Mouse (Mus musculus): Measurements from ENCODE around the gene Mical3. TPM values are rescaled to one million over a fixed set of nuclear protein-coding genes. Genes with fewer than 3 reads are reported as not detected.

Mical3 gene
- polyA plus RNA-seq, 1 experiment from 2014 or later, result 20.0 TPM

DNA sequence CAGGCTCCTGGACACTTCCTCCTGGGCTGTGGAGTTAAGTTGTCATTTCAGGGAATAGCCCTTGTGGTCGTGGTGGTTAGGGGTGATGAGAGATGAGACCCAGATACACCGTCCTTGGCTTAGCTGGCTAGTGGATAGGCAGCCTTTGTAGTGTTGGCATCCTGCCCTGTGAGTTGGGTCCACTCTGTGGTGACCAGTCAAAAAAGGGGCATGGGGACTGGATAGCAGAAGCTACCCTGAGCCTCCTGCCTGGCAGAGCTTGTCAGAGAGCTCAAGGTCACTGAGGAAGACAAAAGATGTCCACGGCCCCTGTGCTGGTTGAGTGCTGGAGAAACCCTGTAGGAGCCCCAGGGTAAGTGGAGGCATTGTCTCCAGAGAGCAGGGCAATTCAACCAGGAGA is 3.1 kb downstream of the Mical3 start:
- ATAC-seq (ENCODE audit: borderline replicate concordance, extremely low read depth, low FRiP score, low TSS enrichment), result no peak
- WGBS, result 58% methylated on average over 3 of the region's 3 CpGs
- peaks cover 14% of the 10 kb centered on the region for H3K4me1 ChIP-seq
- H3K4me3 ChIP-seq, result no peak overlapping the region
- H3K9ac ChIP-seq, result no peak overlapping the region
- H3K4me2 ChIP-seq, result no peak overlapping the region
- no peaks in the 10 kb centered on the region for H3K36me3 ChIP-seq
- H3K9me3 ChIP-seq, result no peaks in the 10 kb centered on the region
- peaks cover 27% of the 10 kb centered on the region for H3K27me3 ChIP-seq
- no peak overlapping the region for H3K27ac ChIP-seq

DNA sequence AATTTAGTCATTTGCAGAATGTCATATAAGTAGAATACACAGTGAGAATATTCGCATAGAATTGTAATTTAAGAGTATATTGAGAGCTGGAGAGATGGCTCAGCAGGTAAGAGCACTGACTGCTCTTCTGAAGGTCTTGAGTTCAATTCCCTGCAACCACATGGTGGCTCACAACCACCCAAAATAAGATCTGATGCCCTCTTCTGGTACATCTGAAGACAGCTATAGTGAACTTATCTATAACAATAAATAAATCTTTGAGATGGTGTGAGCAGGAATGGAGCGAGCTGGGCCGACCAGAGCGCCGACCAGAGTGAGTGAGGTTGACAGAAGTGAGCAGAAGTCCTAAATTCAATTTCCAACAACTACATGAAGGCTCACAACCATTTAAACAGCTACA is 4.6 kb downstream of the Mical3 start:
- 78% methylated on average over 5 of the region's 5 CpGs for WGBS
- H3K9ac ChIP-seq, result no peak overlapping the region
- no peaks in the 10 kb centered on the region for H3K36me3 ChIP-seq
- no peaks in the 10 kb centered on the region for H3K9me3 ChIP-seq
- peaks cover 14% of the 10 kb centered on the region for H3K27me3 ChIP-seq
- H3K4me1 ChIP-seq, result peaks cover 14% of the 10 kb centered on the region
- no peak overlapping the region for H3K4me2 ChIP-seq
- ATAC-seq (ENCODE audit: borderline replicate concordance, extremely low read depth, low FRiP score, low TSS enrichment), result no peak
- H3K4me3 ChIP-seq, result no peak overlapping the region
- H3K27ac ChIP-seq, result no peak overlapping the region

DNA sequence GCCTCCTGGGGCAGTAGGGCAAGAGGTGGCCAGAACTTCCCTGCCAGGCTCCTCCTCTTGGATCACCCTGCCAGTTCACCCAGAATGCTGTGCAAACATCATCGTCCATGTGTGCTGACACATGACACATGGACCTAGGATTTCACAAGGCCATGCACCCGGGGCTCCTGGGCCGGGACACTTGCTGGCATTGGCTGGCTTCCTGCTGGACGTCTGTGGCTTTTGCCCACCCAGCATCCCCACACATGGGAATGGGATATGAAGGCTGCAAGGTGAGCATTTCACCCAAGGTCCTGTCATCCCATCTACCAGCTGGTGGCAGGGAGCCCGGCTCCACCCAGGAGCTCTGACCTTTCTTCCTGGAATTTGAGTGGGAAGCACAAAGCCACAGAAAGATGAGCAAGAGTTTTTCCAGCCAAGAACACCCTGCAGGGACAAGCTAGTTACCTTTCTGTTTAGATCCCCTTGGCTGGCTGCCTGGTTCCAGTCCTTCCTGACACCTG is 8.0 kb downstream of the Mical3 start:
- H3K27ac ChIP-seq, result no peak overlapping the region
- 65% methylated on average over 5 of the region's 5 CpGs for WGBS
- no peak overlapping the region for H3K9ac ChIP-seq
- no peaks in the 10 kb centered on the region for H3K27me3 ChIP-seq
- H3K4me3 ChIP-seq, result no peak overlapping the region
- ATAC-seq (ENCODE audit: borderline replicate concordance, extremely low read depth, low FRiP score, low TSS enrichment), result 0 out of 2 replicates have a peak, but pooled peaks have one; percentile 27
- no peaks in the 10 kb centered on the region for H3K9me3 ChIP-seq
- H3K4me2 ChIP-seq, result no peak overlapping the region
- H3K36me3 ChIP-seq, result no peaks in the 10 kb centered on the region
- H3K4me1 ChIP-seq, result no peaks in the 10 kb centered on the region

DNA sequence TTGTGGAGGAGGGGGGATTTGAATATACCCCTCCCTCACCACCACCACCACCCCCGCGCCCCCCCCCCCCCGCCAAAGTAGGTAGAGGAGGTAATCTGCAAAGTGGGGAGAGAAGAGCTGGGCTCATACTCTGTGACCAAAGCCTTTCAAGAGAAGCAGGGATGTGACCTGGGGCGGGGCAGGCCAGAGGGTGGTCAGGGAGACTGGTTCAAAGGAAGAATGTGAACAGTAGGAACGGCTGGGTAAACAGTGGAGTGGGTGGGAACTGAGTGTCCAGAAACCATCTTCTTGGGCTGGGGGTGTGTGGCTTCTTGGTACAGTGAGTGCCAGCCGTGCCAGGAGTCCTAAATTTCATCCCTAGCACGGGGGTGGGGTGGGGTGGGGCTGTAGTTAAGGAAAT is 10.0 kb downstream of the Mical3 start:
- 17% methylated on average over 7 of the region's 7 CpGs for WGBS
- no peaks in the 10 kb centered on the region for H3K9me3 ChIP-seq
- no peak overlapping the region for H3K9ac ChIP-seq
- no peak for ATAC-seq (ENCODE audit: borderline replicate concordance, extremely low read depth, low FRiP score, low TSS enrichment)
- no peaks in the 10 kb centered on the region for H3K36me3 ChIP-seq
- H3K27me3 ChIP-seq, result no peaks in the 10 kb centered on the region
- no peaks in the 10 kb centered on the region for H3K4me1 ChIP-seq
- H3K4me2 ChIP-seq, result no peak overlapping the region
- no peak overlapping the region for H3K27ac ChIP-seq
- no peak overlapping the region for H3K4me3 ChIP-seq

DNA sequence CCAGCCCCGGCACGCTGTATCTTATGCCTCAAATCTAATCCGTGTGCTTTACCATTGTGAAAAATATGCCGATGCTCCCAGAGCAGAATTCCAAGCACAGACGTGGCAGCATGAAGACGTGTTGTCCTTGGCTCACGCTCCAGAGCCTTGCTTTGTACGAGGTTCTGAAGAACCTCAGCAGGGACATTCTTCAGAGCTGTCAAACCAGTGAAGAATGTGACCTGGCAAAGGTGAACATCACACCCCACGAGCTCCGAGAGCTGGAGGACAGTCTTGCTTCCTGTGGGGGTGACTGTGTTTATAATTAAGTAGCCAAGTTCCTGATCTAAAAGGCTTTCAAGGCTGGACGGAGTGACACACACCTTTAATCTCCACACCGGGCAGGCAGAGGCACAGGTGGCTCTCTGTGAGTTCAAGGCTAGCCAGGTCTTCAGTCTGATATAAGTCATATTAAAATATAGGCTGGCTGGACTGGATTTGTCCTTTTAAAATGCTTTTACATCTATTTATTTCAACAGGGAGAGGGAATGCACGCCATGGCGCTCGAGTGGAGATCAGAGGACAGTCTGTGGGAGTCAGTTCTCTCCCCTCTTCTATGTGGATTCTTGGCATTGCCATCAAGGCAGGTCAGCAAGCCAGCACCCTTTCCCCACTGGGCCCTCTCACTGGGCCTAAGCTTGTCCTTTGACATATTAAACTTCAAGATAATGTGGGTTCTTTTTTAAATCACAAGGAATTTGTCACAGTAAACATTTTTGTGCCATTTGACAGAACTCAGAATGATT is 12.6 kb downstream of the Mical3 start:
- H3K9ac ChIP-seq, result no peak overlapping the region
- H3K27ac ChIP-seq, result no peak overlapping the region
- H3K4me1 ChIP-seq, result no peaks in the 10 kb centered on the region
- no peak overlapping the region for H3K4me3 ChIP-seq
- H3K9me3 ChIP-seq, result no peaks in the 10 kb centered on the region
- H3K27me3 ChIP-seq, result no peaks in the 10 kb centered on the region
- ATAC-seq (ENCODE audit: borderline replicate concordance, extremely low read depth, low FRiP score, low TSS enrichment), result no peak
- H3K36me3 ChIP-seq, result no peaks in the 10 kb centered on the region
- WGBS, result 56% methylated on average over 15 of the region's 15 CpGs
- H3K4me2 ChIP-seq, result no peak overlapping the region

DNA sequence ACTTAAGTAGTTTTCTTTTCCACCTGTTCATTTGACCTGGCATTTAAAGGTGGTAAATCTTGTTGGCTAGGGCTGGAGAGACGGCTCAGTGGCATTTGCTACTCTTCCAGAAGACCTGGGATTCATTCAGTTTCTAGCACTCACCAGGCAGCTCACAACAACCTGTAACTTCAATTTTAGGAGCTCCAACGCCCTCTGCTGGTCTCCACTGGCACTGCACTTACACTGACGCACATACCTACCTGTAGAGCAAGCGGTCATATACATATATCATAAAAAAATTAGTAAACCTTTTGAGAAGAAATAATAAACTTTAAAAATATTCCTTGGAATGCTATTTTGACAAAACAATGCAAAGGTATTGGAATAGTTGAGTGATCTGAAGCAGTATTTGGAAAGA is 13.7 kb downstream of the Mical3 start:
- Histone ChIP-seq H3K4me2 (no peak overlapping the region), H3K4me1 (peaks cover 5% of the 10 kb centered on the region; the same call in 1 of the 2 replicates), H3K9ac (no peak overlapping the region), H3K27ac (no peak overlapping the region), H3K36me3 (no peaks in the 10 kb centered on the region), H3K4me3 (no peak overlapping the region), H3K9me3 (no peaks in the 10 kb centered on the region), H3K27me3 (no peaks in the 10 kb centered on the region)
- 76% methylated on average over 4 of the region's 4 CpGs for WGBS
- ATAC-seq (ENCODE audit: borderline replicate concordance, extremely low read depth, low FRiP score, low TSS enrichment), result no peak

DNA sequence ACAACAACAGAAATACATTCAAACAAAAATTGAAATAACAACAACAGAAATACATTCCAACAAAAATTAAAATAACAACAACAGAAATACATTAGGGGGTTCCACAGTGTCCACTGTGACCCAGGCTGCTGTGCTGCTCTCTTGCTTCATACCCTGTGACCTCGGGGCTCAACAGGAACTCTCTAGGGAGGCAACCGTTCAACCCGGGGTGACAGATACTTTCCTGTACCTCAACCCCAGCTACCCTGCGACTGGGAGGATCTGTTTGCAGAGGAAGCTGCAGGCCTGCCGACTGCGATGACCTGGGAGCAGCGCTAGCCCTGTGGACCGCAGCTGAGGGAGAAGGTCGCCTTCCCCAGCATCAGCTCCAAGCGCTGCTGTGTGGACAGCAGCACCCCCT is 14.4 kb downstream of the Mical3 start:
- WGBS, result 56% methylated on average over 10 of the region's 10 CpGs
- Histone ChIP-seq H3K9me3 (no peaks in the 10 kb centered on the region), H3K4me3 (no peak overlapping the region), H3K4me2 (no peak overlapping the region), H3K27me3 (no peaks in the 10 kb centered on the region), H3K9ac (no peak overlapping the region), H3K4me1 (peaks cover 11% of the 10 kb centered on the region), H3K36me3 (no peaks in the 10 kb centered on the region), H3K27ac (no peak overlapping the region)
- ATAC-seq (ENCODE audit: borderline replicate concordance, extremely low read depth, low FRiP score, low TSS enrichment), result no peak

DNA sequence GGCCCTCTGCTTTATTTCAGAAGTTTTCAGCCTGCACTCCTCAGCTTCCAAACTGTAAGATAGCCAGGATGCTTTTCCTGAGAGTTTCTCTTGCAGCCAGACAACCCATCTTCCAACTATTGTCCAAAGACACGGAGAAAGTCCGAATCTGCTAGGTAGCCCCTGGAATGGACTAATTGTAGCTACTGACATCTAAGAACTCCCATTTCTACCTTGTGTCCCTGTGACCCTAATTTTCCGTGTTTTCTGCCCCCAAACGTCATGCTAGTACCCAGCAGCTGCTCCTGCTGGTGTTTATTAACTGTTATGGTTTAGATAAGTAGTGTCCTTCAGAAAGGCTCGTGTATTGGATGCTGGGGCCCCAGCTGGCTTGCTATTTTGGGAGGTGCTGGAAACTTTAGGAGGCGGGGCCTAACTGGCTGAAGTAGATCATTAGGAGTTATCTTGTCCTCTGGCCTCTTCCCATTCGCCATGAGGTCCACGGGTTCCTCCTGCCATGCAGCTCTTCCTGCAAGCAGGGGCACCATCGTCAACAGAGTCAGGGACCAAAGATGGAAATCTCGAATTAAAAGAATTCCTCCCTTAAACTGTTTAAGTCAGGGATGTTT is 19.2 kb downstream of the Mical3 start:
- Histone ChIP-seq H3K4me1 (peaks cover 34% of the 10 kb centered on the region), H3K9me3 (no peaks in the 10 kb centered on the region), H3K4me3 (no peak overlapping the region), H3K4me2 (0 out of 2 replicates have a peak overlapping the region, but pooled peaks have one; percentile 1), H3K36me3 (0 out of 2 replicates have a peak, but pooled peaks cover 9% of the 10 kb centered on the region), H3K9ac (no peak overlapping the region), H3K27me3 (no peaks in the 10 kb centered on the region), H3K27ac (peak overlapping the region; percentile 68)
- ATAC-seq (ENCODE audit: borderline replicate concordance, extremely low read depth, low FRiP score, low TSS enrichment), result peak; percentile 12; the same call in 1 of the 2 replicates
- 40% methylated on average over 10 of the region's 10 CpGs for WGBS

DNA sequence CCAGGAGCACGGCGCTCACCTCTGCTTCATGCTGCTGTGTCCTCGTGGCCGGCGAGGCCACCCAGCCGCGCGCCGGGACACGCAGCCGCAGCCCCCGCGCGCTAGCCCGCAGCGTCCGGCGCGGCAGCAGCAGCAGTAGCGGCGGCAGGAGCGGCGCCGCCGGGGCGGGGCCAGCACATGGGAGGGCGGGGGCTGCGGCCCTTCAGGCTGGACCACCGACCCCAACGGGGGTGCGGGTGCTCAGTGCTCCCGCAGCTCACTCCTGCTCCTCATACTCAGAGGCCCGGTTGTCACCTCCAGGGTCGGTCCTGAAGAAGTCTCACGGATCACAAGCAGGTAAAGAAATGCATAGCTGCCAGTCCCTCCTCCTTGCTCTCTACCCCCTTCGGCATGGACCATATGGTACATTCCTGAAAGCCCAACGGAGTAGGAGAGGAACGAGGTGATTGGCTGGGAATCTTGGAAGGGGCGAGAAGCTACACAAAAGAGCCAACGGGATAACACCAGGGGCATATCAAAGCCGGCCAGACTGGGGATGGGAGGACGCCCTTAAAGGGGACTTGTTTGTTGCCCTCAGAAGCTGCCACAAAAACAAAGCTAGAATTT is 20.7 kb downstream of the Mical3 start:
- Histone ChIP-seq H3K9me3 (no peaks in the 10 kb centered on the region), H3K9ac (peak overlapping the region; percentile 84), H3K27ac (peak overlapping the region; percentile 77), H3K27me3 (no peaks in the 10 kb centered on the region), H3K4me2 (peak overlapping the region; percentile 85), H3K4me3 (peak overlapping the region; percentile 89), H3K36me3 (0 out of 2 replicates have a peak, but pooled peaks cover 10% of the 10 kb centered on the region), H3K4me1 (peaks cover 34% of the 10 kb centered on the region)
- ATAC-seq (ENCODE audit: borderline replicate concordance, extremely low read depth, low FRiP score, low TSS enrichment), result peak; percentile 97
- WGBS, result 0% methylated on average over 23 of the region's 42 CpGs

DNA sequence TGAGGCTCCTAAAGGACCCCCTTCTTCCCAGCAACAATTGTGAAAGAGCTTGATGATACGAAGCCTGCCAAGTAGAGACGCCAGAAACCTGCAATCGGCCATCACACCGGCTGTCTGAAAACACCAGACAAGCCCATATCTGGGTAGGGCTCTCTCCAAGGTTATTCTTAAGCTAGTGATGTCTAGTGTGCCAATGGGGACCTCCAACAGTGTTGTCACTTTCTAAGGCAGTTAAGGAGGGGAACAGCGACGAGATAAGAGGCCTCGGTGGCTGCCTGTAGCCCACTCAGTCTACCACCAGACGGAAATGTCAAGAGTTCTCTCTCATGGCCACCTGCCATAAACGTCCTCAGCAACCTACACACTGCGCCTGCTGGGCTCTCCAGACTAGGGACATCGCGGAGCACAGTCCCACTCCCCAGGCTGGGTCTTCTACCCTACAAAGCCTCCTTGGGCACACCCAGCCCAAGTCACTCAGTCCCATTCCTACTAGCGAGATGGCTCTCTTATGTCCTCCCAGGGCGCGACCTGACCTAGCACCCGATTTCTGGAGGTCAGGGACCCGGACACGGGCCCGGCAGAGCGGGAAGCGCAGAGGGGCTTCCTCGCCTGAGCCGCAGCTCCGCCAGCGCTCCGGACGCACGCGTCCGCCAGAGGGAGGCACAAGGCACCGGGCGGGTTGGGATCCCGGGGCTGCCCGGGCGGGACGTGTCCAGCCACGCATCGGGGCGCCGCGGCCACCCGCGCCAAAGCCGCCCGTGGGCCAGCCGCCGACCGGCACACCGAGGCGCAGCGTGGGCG is 21.4 kb downstream of the Mical3 start:
- H3K9ac ChIP-seq, result peak overlapping the region; percentile 84
- H3K4me3 ChIP-seq, result peak overlapping the region; percentile 89
- ATAC-seq (ENCODE audit: borderline replicate concordance, extremely low read depth, low FRiP score, low TSS enrichment), result peak; percentile 30
- under 1% methylated on average over 52 of the region's 52 CpGs for WGBS
- no peaks in the 10 kb centered on the region for H3K9me3 ChIP-seq
- H3K27ac ChIP-seq, result peak overlapping the region; percentile 77
- H3K4me1 ChIP-seq, result peaks cover 34% of the 10 kb centered on the region
- H3K27me3 ChIP-seq, result no peaks in the 10 kb centered on the region
- H3K4me2 ChIP-seq, result peak overlapping the region; percentile 85
- H3K36me3 ChIP-seq, result 0 out of 2 replicates have a peak, but pooled peaks cover 10% of the 10 kb centered on the region

DNA sequence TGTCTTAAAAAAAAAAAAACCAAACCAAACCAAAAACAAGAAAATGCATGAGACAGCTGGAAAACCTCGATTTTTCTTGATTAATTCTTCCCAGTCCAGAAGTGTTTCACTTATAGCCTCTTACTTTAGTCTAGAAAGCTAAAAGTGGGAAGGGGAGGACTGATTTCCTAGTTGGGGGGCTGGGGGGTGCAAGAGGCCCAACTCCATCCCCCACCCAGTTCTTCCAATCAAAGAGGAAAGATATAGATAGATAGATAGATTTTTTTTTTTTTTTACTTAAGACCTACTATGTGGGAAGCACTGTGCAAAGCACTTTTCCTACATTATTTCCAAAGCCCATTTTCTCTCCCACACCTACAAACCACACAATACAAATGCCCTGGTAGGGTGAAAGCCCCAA is 22.7 kb downstream of the Mical3 start:
- Histone ChIP-seq H3K27ac (no peak overlapping the region), H3K27me3 (no peaks in the 10 kb centered on the region), H3K9ac (no peak overlapping the region), H3K4me2 (peak overlapping the region; percentile 85), H3K4me3 (peak overlapping the region; percentile 89; the same call in 1 of the 2 replicates), H3K36me3 (0 out of 2 replicates have a peak, but pooled peaks cover 10% of the 10 kb centered on the region), H3K9me3 (no peaks in the 10 kb centered on the region), H3K4me1 (peaks cover 44% of the 10 kb centered on the region)
- 63% methylated on average over 1 of the region's 1 CpGs for WGBS
- no peak for ATAC-seq (ENCODE audit: borderline replicate concordance, extremely low read depth, low FRiP score, low TSS enrichment)

Data from lung, embryonic 15.5 days (tissue).